Mouse (Mus musculus) right cerebral cortex, postnatal 36 days (tissue): ENCODE measurements around the gene Cldn14.

Source experiments
- DNase-seq, 2 experiments: peaks; one replicate each; pipeline ENCODE4 v3.0.0; 2022; ENCODE audit warnings: low spot score in 2 of 2, mixed read lengths in 1 of 2

Cldn14 gene

DNA sequence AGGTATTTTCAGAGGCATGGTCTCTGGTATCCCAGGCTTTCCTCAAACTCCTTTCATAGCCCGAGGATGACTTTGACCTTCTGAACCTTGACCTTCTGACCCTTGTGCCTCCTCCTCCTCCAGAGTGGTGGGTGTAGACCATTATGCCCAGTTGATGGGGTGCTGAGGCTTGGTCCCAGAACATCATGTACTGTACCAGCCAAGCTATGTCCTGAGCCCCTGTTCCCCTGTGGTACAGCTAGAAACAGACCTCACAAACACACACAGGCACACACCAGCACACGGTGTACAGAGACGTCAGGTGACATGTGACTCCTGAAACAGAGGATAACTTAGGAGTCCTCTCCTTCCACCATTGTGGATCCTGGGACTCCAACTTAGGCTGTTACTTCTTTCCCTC is 95.8 kb downstream of the Cldn14 start:
- no peak for DNase-seq

DNA sequence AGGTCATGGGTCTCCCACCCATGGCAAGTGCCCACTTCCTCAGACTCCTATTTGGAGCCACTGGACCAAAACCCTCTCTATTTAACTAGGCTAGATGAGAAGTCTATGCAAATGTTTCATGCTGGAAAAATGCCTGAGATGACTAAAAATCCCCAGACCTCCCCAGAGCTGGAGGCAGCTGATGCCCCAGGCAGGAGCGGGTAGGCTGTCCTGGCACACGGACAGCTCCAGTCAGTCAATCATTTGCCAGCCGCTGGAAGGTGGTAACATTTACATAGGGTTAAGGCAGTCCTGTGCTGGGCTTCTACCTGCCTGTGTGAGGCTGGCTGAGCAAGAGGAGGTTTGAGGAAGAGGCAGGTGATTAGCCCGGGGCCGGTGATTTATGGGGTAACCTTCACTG is 96.5 kb downstream of the Cldn14 start:
- no peak for DNase-seq

DNA sequence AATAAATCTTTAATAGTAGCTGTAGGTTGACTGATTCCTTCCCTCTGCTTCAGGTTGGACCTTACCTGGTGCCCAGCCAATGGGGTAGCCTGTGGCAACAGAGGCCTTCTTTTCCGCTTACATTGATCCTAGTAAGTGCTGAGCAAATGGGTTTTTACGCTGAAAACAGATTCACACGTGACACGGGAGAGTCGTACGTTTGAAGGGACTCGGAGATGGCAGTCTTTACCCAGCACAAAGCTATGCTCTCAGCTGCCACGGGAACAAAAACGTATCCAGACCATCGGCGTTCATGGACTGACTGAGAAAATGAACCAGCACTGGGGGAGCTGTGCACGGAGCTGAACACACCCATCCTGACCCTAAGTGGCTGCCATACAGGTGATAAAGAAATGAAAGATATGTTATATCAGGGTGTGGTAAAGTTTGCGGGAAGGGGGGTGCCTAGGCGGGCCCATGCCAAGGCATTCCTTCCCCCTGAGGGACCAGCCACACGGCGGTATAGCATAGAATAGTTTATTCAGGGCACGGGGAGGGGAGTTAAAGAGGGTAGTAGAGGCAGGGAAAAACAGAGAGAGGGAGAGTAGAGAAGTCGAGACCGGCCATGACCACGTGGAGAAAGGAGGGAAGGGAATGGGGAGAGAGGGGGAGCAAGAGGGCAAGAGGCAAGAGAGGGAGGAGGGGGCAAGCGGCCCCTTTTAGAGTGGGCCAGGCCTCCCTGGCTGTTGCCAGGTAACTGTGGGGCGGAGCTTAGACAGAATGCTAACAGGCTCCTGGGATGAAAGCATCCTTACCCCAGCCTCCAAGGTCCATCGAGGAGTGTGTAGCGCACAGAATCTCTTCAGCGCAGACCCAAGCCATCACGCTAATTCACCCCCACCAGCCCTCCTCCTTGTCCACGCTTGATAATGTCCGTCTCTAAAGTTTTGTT is 97.6 kb downstream of the Cldn14 start:
- no peak for DNase-seq

DNA sequence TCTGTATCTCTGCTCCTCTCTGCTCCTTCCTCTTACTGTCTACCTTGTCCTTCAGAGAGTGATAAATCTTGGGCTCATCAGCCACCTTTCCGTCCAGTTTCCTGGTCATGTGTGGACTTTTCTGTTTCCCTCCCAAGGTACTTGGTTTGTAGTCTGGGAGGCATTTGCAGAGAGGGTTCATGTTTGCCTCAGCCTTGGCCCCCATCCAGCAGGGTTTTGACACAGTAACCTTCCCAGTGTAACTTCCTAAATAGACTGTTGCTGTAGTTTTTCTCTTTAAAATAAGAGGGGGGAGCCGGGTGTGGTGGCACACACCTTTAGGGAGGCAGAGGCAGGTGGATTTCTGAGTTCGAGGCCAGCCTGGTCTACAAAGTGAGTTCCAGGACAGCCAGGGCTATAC is 98.7 kb downstream of the Cldn14 start:
- DNase-seq, result no peak

DNA sequence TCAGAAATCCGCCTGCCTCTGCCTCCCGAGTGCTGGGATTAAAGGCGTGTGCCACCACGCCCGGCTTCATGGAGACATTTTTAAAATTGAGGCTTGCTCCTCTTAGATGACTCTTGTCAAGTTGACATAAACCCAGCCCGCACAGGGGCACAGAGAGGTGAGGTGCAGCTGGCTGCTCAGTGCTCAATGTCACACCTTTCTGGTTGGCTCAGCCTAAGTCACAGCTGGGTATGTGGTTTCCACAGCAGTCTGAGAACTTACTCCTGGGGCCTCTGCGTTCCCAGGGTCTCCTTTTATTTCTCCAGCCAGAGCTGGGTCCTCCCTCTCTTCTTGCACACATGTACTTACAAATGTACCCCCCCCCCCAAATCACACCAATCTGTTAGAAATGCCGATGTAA is 100.4 kb downstream of the Cldn14 start:
- DNase-seq, result no peak

DNA sequence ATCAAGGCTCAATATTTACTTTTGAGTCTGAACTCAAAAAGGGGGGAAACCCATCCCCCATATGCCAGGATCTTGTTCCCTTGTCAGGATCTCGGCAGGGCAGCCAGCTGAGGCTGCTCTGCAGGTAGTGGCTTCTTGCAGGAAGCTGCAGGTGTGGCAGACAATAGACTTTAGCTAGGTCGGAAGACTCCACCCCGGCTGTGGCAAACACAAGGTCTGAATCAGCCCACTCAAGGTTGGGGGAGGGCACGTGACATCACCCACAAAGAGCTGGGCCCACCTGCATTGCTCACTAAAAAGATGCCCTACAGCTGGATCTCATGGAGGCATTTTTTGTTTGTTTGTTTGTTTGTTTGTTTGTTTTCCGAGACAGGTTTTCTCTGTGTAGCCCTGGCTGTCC is 100.9 kb downstream of the Cldn14 start:
- DNase-seq, result no peak

DNA sequence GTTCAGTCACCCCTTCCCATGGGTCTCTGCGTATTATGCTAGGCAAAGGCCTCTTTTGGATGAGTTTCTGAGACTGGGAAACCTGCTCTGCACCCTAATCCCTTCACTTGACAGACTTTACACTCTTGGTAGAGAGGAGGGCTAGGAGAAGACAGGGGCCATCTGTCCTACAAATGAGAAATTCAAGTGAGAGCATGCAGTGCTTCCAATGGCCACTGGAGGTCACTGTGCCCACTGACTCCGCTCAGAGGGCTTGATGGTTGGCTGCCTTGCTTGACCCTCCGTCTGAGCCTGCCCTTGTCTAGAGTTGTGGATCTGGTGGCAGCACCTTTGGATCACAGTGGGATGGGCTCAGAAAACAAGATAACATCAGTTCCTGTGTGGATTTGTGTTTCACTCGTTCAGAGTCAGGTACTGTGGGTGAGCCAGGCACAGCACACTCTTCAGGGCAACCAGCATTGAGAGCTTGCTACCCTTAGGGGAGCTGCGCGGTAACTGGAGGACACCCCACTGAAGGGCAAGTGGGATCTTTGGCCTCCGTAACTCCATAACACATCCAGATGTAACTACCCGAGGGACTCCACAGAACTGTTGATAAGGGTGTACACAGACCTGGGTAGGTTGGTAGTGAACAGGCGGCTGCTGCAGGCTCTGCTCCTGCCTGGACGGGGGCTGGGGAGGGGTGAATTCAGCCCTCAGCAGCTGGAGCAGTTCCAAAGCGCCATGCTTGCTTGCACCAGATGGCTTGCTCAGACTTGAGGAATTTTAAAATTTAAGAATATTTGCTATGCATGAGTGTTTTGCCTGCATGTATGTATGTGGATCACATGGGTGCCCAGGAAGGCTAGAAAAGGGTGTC is 102.3 kb downstream of the Cldn14 start:
- DNase-seq, result peak in 1 of 2 experiments; percentile 21

DNA sequence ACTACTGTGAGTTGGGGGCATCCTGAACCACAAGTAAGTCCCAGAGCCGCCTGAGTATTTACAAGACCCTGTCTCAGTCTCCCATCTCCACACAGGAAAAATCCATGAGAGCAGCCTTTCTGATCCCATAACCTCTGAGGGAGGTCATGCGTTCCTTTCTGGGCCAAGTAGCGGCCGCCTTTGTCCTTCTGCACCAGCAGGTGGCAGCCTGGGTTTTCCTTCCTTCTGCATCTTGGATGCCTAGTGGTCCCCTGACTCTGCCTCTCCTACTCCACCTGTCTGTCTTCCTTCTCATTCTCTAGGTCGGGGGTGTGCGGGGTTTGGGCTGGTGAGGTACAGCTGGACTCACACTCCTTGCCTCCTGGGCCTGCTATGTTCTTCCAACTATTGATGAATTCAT is 105.6 kb downstream of the Cldn14 start:
- DNase-seq, result no peak

DNA sequence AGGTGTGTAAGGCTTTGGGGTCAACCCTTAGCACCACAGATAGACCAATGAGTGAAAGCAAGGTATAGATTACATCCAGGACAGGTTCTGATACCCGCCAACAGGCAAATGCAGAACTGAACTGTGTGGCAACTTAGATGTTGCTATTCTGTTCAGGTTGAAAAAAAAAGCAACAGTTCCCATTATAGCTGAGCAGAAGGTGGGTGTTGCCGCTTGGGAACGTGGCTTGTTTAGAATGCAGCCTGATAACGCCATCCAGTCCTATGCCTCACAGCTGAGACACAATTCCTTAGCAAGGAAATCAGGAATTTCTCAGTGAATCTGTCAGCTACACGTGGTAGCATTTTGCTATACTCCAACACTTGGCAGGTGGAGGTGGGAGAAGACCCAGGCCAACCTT is 115.4 kb downstream of the Cldn14 start:
- DNase-seq, result peak in 1 of 2 experiments; percentile 22

DNA sequence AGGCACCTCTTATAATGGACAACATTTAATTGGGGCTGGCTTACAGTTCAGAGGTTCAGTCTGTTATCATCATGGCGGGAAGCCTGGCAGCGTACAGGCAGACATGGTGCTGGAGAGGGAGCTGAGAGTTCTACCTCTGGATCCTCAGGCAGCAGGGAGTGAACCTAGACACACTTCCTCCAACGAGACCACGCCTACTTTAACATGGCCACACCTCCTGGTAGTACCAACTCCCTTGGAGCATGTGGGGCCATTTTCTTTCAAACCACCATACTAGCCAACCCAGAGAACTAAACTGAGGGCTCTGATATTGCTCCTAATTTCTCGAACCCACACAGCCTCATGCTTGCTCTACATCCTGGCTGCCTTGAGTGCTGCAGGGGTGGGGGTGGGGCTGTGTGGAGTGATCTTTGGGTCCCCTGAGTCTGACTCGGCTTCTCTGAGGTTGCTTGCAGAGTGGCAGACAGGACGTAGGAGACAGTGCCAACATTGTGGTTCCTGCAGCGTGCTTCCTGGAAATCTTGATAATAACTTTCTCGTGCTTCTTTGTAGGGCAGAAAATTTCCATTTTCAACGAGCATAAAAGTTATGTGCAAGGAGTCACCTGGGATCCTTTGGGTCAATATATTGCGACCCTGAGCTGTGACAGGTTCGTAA is 117.6 kb downstream of the Cldn14 start:
- no peak for DNase-seq

DNA sequence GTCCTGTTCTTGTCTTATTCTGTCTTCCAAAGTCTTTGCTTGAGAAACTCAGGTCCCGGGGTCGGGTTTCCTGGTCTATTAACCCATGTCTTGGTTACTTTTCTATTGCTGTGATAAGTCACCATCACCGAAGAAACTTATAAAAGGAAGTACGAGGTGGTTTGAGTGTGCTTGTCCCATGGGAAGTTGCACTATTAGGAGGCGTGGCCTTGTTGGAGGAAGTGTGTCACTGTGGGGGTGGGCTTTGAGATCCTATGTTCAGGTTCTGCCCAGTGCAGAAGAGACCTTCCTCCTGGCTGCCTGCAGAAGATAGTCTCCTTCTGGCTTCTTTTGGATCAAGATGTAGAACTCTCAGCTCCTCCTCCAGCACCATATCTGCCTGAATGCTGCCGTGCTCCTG is 120.2 kb downstream of the Cldn14 start:
- DNase-seq, result no peak

DNA sequence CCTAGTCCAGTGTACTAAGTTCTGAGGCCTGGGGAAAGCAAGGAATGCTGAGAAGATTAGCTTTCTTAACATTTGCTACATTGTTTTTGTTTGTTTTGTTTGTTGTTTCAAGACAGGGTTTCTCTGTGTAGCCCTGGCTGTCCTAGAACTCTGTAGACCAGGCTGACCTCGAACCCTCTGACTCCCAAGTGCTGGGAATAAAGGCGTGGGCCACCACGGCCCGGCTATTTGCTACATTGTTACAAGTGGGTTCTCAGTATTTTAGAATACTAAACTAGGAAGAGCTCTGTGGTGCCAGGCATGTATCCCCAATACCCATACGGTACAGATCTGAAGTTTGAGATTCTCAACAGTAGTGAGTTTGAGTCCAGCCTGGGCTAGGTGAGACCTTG is 123.9 kb downstream of the Cldn14 start:
- DNase-seq, result no peak

DNA sequence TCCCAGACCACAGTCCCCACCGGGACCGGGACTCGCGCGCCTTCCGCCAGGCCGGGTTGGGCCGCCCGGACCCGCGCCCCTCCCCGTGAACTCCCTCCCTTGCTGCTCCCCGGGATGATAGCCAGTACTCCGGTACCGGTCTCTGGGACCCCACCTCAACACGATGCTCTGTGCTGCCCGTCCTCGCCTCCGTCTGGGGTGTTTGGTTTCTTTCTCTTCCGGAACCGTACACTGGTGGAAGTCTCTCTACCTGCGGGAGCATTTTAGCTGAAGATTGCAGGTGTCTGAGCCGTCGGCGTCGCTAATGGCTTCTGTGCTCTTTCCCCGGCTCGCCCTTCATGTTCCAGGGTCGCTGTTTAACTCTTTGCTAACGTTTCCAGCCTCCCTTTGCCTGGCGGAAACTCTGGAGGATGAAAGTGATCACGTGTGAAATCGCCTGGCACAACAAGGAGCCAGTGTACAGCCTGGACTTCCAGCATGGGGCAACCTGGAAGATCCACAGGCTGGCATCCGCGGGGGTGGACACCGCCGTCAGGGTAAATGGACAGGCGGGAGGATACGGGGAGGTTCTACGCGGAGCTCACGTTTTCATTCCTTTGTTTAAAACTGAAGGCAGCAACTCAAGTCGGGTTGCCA is 124.4 kb downstream of the Cldn14 start:
- no peak for DNase-seq

DNA sequence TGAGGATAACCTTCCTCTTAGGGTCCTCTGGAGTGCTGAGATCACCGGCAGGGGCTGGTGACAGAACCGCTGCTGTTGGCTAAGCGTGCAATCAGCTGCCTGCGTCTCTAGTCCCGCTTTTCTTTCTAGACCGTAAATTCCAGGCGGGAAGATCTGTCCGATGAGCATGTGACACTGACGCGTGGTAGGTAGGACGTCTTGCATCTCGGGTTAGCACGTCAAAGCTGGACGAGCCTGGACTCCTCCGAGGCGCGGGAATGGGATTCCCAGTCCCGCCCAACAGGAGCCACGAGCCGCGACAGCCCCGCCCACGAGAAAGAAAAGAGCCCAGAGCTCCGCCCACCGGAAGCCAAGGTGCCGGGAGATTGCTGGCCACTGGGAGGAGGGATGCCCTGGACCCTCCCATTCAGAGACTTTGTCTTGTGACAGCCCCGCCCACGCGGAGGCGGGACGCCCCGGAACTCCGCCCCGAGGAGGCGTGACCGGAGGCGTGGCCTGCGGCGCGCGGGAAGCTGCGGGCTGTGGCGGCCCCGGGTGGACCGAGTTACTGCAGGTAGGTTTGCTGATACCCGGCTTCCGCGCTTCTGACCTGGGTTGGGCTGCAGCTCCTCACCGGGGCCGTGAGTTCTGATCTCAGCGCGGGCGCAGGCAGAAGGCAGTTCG is 125.1 kb downstream of the Cldn14 start, which contains the start of gene Chaf1b:
Gene Chaf1b, plus strand, starts transcription at position 479 of the 663 bp plus-strand sequence.
- peak; percentile 90 to 93 for DNase-seq

DNA sequence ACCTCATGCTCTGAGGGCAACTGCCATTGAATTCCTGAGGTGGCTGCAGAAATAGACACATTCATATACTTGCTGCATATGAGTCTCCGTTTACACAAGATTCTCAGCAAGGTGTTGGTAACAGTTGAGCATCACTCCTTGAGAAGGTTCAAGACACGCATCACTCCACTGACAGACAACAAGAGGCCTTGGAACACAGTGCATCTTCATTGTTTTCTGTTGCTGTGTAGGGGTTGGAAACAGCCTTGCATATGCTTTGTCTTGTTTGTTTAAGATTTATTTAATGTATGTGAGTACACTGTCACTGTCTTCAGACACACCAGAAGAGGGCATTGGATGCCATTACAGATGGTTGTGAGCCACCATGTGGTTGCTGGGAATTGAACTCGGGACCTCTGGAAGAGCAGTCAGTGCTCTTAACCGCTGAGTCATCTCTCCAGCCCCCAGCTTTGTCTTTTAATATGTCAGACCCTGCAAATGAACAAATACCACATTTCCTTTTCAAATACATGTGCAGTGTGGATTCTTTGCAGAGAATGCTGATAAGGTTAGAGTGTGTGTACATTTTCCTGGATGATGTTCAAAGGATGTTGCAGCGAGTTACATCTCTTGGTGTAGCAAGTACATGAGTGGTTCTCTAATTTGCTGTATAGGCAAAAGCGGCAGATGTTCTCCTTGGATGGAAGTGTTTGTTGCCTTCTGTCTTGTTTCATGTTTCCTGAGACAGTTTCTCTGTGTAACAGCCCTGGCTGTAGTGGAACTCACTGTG is 130.8 kb downstream of the Cldn14 start:
- no peak for DNase-seq

DNA sequence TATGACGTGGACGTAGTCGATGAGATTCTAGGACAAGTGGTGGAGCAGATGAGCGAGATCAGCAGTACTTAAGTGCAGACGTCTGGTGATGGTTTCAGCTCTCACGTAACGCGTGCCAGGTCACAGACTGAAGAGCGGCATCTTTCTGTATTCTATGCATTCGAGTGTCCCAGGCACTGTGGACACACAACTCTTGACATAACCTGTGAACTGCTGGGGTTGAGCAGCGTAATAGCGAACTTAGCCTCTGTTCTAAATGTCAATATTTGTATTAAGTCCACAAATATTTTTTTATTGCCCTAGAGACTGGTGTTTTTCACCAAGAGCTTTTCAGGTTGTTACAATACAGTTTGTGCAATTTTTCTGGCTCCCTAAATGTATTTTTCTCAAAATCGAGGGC is 133.8 kb downstream of the Cldn14 start:
- DNase-seq, result no peak
